Mouse (Mus musculus) heart, adult 2 months (tissue): ENCODE results near the gene Ifitm2. TPM values are rescaled to one million over a fixed set of nuclear protein-coding genes. Genes with fewer than 3 reads are reported as not detected.

ENCODE experiments used
- DNase-seq, 2 experiments: peaks; one replicate each; pipeline ENCODE4 v3.0.0; 2021
- H3K27ac ChIP-seq: fragments of 200-600 bp; 2 replicates; pipeline ENCODE4 v1.8.1; 2022
- H3K27me3 ChIP-seq: fragments of 200-500 bp; 2 replicates; pipeline ENCODE4 v1.6.1; 2012; ENCODE audit warnings: mild to moderate bottlenecking, low read length, inconsistent platforms, mixed read lengths; ENCODE audit not compliant: control insufficient read depth, insufficient read depth
- H3K36me3 ChIP-seq: fragments of 200-500 bp; 2 replicates; pipeline ENCODE4 v1.6.1; 2012; ENCODE audit warnings: low read length, inconsistent platforms; ENCODE audit not compliant: control insufficient read depth, insufficient read depth
- H3K4me1 ChIP-seq: fragments of 200-500 bp; 2 replicates; pipeline ENCODE4 v1.6.1; 2011; ENCODE audit warnings: low read length; ENCODE audit not compliant: control insufficient read depth, insufficient read depth
- H3K4me3 ChIP-seq: fragments of 200-600 bp; 2 replicates; pipeline ENCODE4 v1.8.1; 2022
- H3K79me2 ChIP-seq: fragments of 200-500 bp; replicated peaks from 2 replicates; pipeline ENCODE4 v1.6.1; 2012; ENCODE audit warnings: mild to moderate bottlenecking, inconsistent platforms, low read length, moderate library complexity, mixed read lengths; ENCODE audit not compliant: control insufficient read depth, insufficient read depth
- H3K9ac ChIP-seq: fragments of 200-500 bp; 2 replicates; pipeline ENCODE4 v1.6.1; 2012; ENCODE audit warnings: low read depth, mild to moderate bottlenecking, control low read depth, inconsistent platforms, low read length, mixed read lengths
- CTCF ChIP-seq: fragments of 200-600 bp; IDR thresholded peaks from 2 replicates; pipeline ENCODE4 v1.8.1; 2022; ENCODE audit warnings: antibody characterized with exemption, mild to moderate bottlenecking, moderate library complexity
- EP300 ChIP-seq: fragments of 200-500 bp; IDR thresholded peaks from 2 replicates; pipeline ENCODE4 v1.6.1; 2011; ENCODE audit warnings: low read depth, low read length, control low read depth; ENCODE audit not compliant: insufficient read depth
- POLR2A ChIP-seq: fragments of 200-500 bp; IDR thresholded peaks from 2 replicates; pipeline ENCODE4 v1.6.1; 2011; ENCODE audit warnings: mild to moderate bottlenecking, low read depth, low read length, control low read depth; ENCODE audit not compliant: insufficient read depth
- WGBS: fragments of 180-500 bp; shearing (Covaris S2); methylation state at CpG from one replicate; pipeline ENCODE4 v1.1.7; 2018; 5-methylcytosine and 5-hydroxymethylcytosine counted together
- intact Hi-C: fragments of 180-260 bp; cut with DNase I; formaldehyde crosslinking; loops from one replicate; pipeline ENCODE4 v1.15.1; 2025
- long read RNA-seq: library from polyadenylated mRNA; stranded (forward); transcript quantifications from one replicate; pipeline ENCODE4 v2.0.0, GENCODE M21; 2021
- polyA plus RNA-seq: library from polyadenylated mRNA; depleted of rRNA; stranded (reverse); fragments of >200 nt; gene quantifications from 2 replicates; pipeline ENCODE4 v1.2.3, GENCODE M21; 2012; rRNA removed
- total RNA-seq, 2 experiments: library from RNA; stranded (reverse); gene quantifications; 2 replicates each; pipeline ENCODE4 v1.2.3; 2021

The Ifitm2 gene
- total RNA-seq = 100 to 1,000 TPM; 107 to 113 TPM
- 368 and 425 TPM in 2 replicates for polyA plus RNA-seq
- long read RNA-seq, transcript Ifitm2-201 (2 exons, 655 nt) = major isoform, 135 of 139 reads
- long read RNA-seq, partial matches to known transcripts = 3 of 139 reads
- long read RNA-seq, other reads (novel, unspliced or antisense) = 1 of 139 reads

DNA sequence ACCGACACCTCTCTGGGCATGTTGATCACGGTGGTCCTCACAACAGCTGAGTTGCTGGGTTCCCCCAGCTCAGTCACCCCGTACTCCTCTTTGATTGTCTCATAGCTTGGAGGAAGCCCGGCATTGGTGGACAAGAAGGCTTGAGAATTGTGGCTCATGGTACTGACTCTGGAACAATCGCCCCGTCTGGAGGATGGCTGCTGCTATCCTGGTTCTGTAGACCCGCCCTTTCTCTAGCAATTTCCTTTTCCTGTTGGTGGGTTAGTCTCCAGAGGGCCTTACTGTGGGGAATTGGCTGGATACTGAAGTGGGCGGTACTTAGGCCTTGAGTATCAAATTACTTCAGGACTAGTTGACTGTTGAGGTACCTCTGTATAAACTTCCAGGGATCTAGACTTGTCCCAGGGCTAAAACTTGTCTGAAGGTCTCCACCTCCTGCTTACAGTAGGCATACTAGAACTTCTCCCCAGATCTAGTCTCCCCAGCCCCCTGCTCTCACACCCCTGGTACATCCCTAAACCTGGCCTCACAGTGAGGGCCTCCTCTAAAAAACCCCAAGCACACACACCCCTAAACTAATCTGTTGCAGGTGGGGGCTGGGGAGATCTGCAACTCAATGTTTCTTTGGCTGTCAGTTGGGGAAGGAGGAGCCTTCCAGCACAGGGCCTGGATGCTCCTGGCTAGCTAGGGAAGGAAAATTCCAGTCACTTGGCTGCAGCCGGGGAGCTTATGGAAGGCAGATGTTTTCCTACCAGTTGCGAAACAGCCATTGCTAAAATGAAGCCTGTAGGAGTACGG is at the start of gene Ifitm2, which contains the start of gene Gm45717:
Gene Ifitm2, minus strand, starts transcription at position 230 of the 798 bp plus-strand sequence.
Gene Gm45717, minus strand, starts transcription at position 180 of the 798 bp plus-strand sequence.
- intact Hi-C loops = loop anchor here (5.0 kb wide), 1 partner anchor 49 kb away; no protein-coding TSS in a partner anchor
- H3K27me3 ChIP-seq = no peaks in the 10 kb centered on the region
- whole genome bisulfite sequencing = 12% methylated on average over 11 of the region's 11 CpGs
- TF ChIP-seq CTCF (no peak), POLR2A (peak; percentile 96), EP300 (peak; percentile 90)
- peaks cover 28% of the 10 kb centered on the region for H3K4me1 ChIP-seq
- H3K36me3 ChIP-seq = peaks cover 3% of the 10 kb centered on the region; the same call in 1 of the 2 replicates
- H3K79me2 ChIP-seq = no peaks in the 10 kb centered on the region
- H3K4me3 ChIP-seq = peak within 1 kb of the TSS; percentile 69
- peak; percentile 81 to 89 for DNase-seq
- peak within 1 kb of the TSS; percentile 95 for H3K27ac ChIP-seq
- peak within 1 kb of the TSS; percentile 67 for H3K9ac ChIP-seq

DNA sequence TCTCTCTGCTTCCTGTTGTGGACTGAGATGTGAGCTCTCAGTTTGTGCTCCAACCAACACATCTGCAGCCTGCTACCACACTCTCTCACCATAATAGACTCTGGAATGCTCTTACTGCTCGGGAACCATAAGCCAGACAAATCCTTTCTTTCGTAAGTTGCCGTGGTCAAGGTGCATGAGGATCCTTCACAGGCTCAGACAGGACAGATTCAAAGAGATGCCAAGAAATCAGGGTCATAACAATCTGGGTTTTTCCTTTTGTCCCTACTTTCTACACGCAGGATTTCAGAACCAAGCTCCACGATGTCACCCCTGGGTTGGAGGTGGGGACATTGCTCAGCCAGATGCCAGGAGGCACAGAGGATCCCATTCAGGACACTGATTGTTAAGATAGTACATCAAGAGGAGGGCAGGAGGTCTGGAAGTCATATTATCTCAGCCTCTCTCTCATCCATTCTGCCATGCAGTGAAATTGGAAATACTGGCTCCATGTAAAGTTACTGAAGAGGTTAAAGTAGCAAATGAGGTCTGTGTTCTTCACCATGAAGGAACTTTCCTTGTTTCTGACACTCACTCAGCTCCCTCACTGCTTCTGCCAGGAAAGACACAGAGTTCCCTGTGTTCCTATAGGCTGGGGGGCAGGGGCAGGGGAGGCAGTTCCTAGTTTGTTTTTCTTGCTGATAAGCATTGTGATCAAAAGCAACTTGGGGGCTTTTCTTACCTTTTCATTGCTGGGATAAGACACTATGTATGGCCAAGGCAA is 47.6 kb upstream of the Ifitm2 start:
- intact Hi-C loops = no loop called here
- TF ChIP-seq EP300 (no peak), CTCF (no peak), POLR2A (no peak)
- DNase-seq = no peak
- Histone ChIP-seq H3K79me2 (no peaks in the 10 kb centered on the region), H3K36me3 (no peaks in the 10 kb centered on the region), H3K9ac (no peak overlapping the region), H3K4me1 (no peaks in the 10 kb centered on the region), H3K4me3 (no peak overlapping the region), H3K27me3 (no peaks in the 10 kb centered on the region), H3K27ac (no peak overlapping the region)
- 66% methylated on average over 5 of the region's 5 CpGs for WGBS

DNA sequence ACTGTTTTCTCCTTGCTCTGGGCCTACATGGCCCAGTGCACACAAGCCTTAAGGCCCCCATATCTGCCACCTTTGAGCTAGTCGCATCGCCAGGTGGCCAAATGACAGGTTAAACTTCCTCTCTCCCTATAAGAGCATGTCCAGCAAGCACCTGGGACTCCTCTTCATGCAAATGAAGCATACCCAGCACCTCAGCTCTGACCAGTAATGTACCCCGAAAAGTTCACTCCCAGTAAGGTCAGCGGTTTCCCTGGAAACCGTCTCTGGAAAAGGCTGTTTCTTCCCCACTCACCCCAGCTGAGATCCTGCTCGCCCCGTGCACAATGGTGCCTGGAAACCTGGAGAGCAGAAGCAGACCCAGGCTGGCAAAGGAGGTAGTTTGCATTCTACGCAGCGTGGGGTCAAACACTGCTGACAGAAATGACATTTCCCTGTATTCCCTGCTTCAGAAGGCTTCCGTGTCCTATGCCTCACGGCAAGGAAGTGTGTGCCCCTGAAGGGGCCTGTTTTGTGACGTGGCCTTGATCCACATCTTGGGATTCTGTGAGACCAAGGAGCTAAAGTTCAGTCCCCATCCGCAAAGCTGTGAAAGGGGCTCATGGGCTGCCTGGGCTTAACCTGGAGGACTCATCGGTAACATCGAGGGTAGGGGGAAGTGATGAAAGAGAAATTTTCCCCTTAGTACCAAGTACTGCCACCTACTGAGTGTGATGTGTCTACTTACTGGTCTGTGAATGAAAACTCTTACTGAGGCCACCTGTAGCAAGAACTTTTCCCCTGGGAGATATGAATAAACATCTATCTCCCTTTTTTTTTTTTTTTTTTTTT is 45.3 kb upstream of the Ifitm2 start:
- 72% methylated on average over 15 of the region's 15 CpGs for WGBS
- TF ChIP-seq POLR2A (no peak), CTCF (no peak), EP300 (no peak)
- intact Hi-C loops = no loop called here
- Histone ChIP-seq H3K4me3 (no peak overlapping the region), H3K36me3 (no peaks in the 10 kb centered on the region), H3K27me3 (peaks cover 1% of the 10 kb centered on the region; the same call in 1 of the 2 replicates), H3K27ac (no peak overlapping the region), H3K4me1 (no peaks in the 10 kb centered on the region), H3K79me2 (no peaks in the 10 kb centered on the region), H3K9ac (no peak overlapping the region)
- DNase-seq = no peak

GRCm38 (mm10) chr7:140998853-140999700 is 43.3 kb upstream of the Ifitm2 start:
- Histone ChIP-seq H3K27me3 (peaks cover 1% of the 10 kb centered on the region; the same call in 1 of the 2 replicates), H3K36me3 (no peaks in the 10 kb centered on the region), H3K4me1 (no peaks in the 10 kb centered on the region), H3K79me2 (no peaks in the 10 kb centered on the region), H3K27ac (no peak overlapping the region), H3K9ac (no peak overlapping the region), H3K4me3 (no peak overlapping the region)
- no peak for TF ChIP-seq POLR2A
- no peak for TF ChIP-seq EP300
- no peak for TF ChIP-seq CTCF
- 70% methylated on average over 11 of the region's 11 CpGs for WGBS
- intact Hi-C loops = no loop called here
- no peak for DNase-seq

- Histone ChIP-seq H3K79me2 (no peaks in the 10 kb centered on the region), H3K4me1 (no peaks in the 10 kb centered on the region), H3K27me3 (peaks cover 1% of the 10 kb centered on the region; the same call in 1 of the 2 replicates), H3K36me3 (no peaks in the 10 kb centered on the region), H3K4me3 (no peak overlapping the region), H3K9ac (no peak overlapping the region), H3K27ac (no peak overlapping the region)
- no peak for TF ChIP-seq EP300
- no peak for TF ChIP-seq CTCF
- no peak for TF ChIP-seq POLR2A
- no peak for DNase-seq
- intact Hi-C loops = no loop called here
- 34% methylated on average over 1 of the region's 1 CpGs for WGBS
These were observed 42.0 kb upstream of the Ifitm2 start for GRCm38 (mm10) chr7:140997817-140998216.
